In genomic region chr13:109609805-109610187, GRCm38 (mm10) we compare ENCODE assay signal across 8 mouse cellular contexts.
A peak's percentile ranks its signal among the peaks of the same experiment; 100 is the strongest.
DNase-seq lines count a peak whose midpoint lies in the region; ATAC-seq and TF ChIP-seq lines count a peak whose summit lies in the region.

No protein-coding gene starts in this region.

- H3K4me1 ChIP-seq in ES-E14 (ENCODE audit: control insufficient read depth in 2 of 2, insufficient read depth in 2 of 2, low read length in 2 of 2, poor library complexity in 1 of 2) = peaks cover 6 to 17% of the 10 kb centered on the region in 2 experiments; a peak in 3 of 4 replicates
- H3K4me1 ChIP-seq in lung, embryonic 15.5 days = peaks cover 9% of the 10 kb centered on the region

- H3K4me2 ChIP-seq in lung, embryonic 15.5 days = no peak overlapping the region

- H3K9ac ChIP-seq in ES-E14 (ENCODE audit: insufficient read depth, low read depth, low read length, poor library complexity, severe bottlenecking) = no peak overlapping the region
- H3K9ac ChIP-seq in lung, embryonic 15.5 days = no peak overlapping the region

- in situ Hi-C loops in ES-E14 (cut with MboI; ENCODE audit: low sequenced_read_pairs in 2 of 2, unreplicated experiment in 2 of 2) = loop anchor here (10.0 to 25.0 kb wide), 4 partner anchors 115 to 428 kb away; no protein-coding TSS in a partner anchor

- intact Hi-C loops in heart, postnatal 36 days (cut with DNase I) = loop anchor here (1.0 to 5.0 kb wide), 3 partner anchors 51 to 380 kb away; no protein-coding TSS in a partner anchor

- WGBS in lung, embryonic 15.5 days = 5% methylated on average over 3 of the region's 3 CpGs

- H3K36me3 ChIP-seq in ES-E14 (ENCODE audit: control insufficient read depth, insufficient read depth, low read length, poor library complexity, severe bottlenecking) = no peaks in the 10 kb centered on the region
- H3K36me3 ChIP-seq in lung, embryonic 15.5 days = no peaks in the 10 kb centered on the region

- H3K9me3 ChIP-seq in ES-E14 (ENCODE audit: control insufficient read depth, insufficient read depth, low read depth, low read length) = no peaks in the 10 kb centered on the region
- no peaks in the 10 kb centered on the region for H3K9me3 ChIP-seq in lung, embryonic 15.5 days

- H3K27ac ChIP-seq in ES-E14 (ENCODE audit: insufficient read depth, low read depth, low read length, poor library complexity, severe bottlenecking) = no peak overlapping the region
- H3K27ac ChIP-seq in layer of hippocampus, adult 2 months = no peak overlapping the region
- no peak overlapping the region for H3K27ac ChIP-seq in lung, embryonic 15.5 days

- peak; percentile 91 for TF ChIP-seq CTCF in layer of hippocampus, adult 2 months (conservative IDR thresholded peaks at IDR 0.05)

- H3K27me3 ChIP-seq in lung, embryonic 15.5 days = no peaks in the 10 kb centered on the region

- DNase-seq in ES-E14 (ENCODE audit: low read depth, low spot score) = peak; percentile 70
- DNase-seq in adrenal gland, postnatal 10 days = peak; percentile 61
- DNase-seq in embryo, embryonic 10.5 days (ENCODE audit: low spot score) = peak; percentile 83
- peak; percentile 41 to 48 for DNase-seq in heart, postnatal 36 days
- peak; percentile 53 to 70 for DNase-seq in layer of hippocampus, adult 2 months (ENCODE audit: low spot score in 2 of 2)
- peak; percentile 84 for DNase-seq in retina, embryonic 14.5 days (ENCODE audit: low spot score)
- DNase-seq in spleen, adult 18-20 months = no peak

- H3K4me3 ChIP-seq in ES-E14 (ENCODE audit: insufficient read depth in 1 of 2, low read depth in 1 of 2, low read length in 2 of 2, poor library complexity in 1 of 2, severe bottlenecking in 1 of 2) = no peak overlapping the region
- H3K4me3 ChIP-seq in layer of hippocampus, adult 2 months = no peak overlapping the region
- H3K4me3 ChIP-seq in lung, embryonic 15.5 days = no peak overlapping the region

- ATAC-seq in lung, embryonic 15.5 days (ENCODE audit: borderline replicate concordance, extremely low read depth, low FRiP score, low TSS enrichment) = 0 out of 2 replicates have a peak, but pooled peaks have one; percentile 62

TF ChIP-seq in ES-E14, 5 proteins besides CTCF, POLR2A, EP300 and RAD21:
- TF ChIP-seq ZNF384 (IDR thresholded peaks at IDR 0.05; ENCODE audit: low read depth, low read length) (no peak), HCFC1 (IDR thresholded peaks at IDR 0.05; ENCODE audit: borderline replicate concordance, insufficient read depth, low read length) (no peak), MAFK (IDR thresholded peaks at IDR 0.05; ENCODE audit: insufficient read depth, low read depth, low read length) (no peak), ZC3H11A (IDR thresholded peaks at IDR 0.05; ENCODE audit: borderline replicate concordance, low read depth, low read length) (peak; percentile 88), CHD2 (IDR thresholded peaks at IDR 0.05; ENCODE audit: low read depth, low read length) (no peak)

Comparison
In these comparisons a context has a peak if more than half of its experiments do, and no peak if none do; other contexts are left out.
1. DNase-seq: peak in ES-E14 (single experiment), adrenal gland, postnatal 10 days (single experiment), embryo, embryonic 10.5 days (single experiment), heart, postnatal 36 days (2 of 2), layer of hippocampus, adult 2 months (2 of 2) and retina, embryonic 14.5 days (single experiment); none in spleen, adult 18-20 months (0 of 2).